Mouse (Mus musculus) ES-CJ7 (cell line): ENCODE data around the gene Cnot2.
A peak's percentile ranks its signal among the peaks of the same experiment; 100 is the strongest.

ENCODE experiments used
- DNase-seq: peaks from one replicate; pipeline ENCODE4 v3.0.0; 2011; ENCODE audit warnings: low read depth, low spot score

Cnot2 gene

DNA sequence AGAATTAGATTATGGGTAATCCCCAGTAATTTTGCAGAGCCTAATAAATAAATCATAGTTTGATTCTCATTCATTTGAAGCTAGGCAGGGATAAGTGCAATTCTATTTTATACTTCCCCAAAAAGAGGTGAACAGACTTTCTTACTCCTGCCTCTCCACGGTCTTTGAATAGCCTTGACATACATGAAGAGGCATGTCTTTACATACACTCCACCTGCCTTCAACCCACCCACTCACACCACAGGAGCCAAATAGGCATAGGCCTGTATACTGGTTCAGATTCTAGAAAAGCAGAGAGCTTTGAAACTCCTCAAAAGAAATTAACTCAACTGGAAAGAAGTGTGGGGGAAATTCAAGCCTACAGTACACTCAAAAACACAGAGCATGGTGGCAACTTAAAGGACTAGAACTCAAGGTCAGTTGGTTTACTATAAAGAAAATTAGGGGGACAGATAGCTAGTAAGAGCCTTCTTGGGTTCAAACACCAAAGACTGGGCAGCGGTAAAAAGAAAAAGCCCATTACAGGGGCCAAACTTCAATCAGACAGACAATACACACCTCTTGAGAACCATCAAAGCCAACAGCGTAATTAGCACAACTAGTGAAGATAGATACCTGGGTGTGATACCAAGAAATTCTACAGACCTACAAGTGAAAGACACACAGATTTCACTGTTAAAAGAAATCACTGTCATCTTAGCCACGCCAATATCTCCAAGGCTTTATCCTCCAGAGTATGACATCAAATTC, 18.4 kb downstream of the Cnot2 start:
- DNase-seq, result no peak

DNA sequence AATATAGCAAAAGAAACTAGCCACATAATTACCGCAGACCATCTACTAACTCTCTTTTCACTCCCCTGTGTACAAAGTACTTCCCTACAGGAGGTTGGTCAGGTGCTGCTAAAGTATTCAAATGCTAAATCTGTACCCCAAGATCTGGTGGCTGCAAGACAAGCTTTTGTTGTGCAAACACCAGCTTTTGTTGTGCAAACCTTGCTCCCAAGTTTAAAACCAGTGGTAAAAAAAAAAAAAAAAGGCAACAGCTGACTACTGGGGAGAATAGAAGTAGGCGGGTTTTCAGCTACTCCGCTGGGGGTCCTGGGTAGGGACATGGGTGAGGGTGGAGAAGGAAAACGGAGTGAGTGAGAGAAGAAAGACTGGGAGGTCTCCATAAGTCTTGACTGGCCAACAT, 19.1 kb downstream of the Cnot2 start:
- peak; percentile 98 for DNase-seq

DNA sequence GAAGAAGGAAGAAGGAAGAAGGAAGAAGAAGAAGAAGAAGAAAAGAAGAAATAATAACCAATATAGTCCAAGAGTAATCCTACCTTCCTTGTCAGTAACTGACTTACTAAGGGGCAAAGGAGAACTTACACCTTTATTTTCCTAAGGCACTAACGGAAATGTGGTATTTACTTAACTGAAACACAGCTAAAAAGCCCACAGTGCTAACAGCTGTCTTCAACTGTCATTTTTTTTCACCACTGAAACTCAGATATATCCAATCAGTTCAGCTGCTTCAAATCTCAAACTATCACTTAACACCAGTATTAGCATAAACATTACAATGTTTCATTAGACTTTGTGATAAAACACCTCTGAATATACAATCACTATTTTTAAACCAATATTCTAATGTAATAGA, 22.1 kb downstream of the Cnot2 start:
- no peak for DNase-seq

DNA sequence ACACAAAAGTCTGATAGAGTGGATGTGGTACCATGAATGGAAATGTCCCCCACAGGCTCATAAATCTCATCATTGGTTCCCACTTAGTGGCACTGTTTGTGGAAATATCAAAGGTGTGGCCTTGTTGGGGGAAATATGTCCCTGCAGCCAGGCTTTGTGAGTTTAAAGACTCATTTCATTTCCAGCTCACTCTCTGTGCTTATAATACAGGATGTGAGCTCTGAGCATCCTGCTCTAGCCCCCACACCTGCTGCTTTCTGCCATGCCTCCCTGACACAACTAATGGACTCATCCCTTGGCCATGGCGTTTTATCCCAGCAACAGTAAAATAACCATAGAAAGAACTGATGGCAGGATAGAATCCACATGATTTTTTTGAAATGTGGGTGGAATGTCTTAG, 24.1 kb downstream of the Cnot2 start:
- DNase-seq, result no peak

DNA sequence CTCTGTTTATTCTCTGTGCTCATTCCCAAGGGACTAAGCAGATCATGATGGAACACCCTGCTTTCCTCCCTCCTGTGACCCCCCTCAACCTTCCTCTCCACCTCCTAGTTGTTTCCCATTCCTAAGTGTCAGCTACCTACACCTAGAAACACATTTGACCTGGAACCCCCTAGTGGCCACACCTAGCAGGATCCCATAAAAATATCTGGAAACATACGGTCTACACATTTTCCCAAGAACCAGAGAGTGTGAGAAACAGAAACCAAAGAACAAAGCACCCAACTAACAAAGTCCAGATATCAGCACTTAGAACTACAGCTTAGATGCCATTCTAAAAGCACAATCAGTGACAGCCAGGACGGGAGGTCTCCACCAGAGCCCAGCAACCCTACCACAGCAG, 26.9 kb downstream of the Cnot2 start:
- no peak for DNase-seq

DNA sequence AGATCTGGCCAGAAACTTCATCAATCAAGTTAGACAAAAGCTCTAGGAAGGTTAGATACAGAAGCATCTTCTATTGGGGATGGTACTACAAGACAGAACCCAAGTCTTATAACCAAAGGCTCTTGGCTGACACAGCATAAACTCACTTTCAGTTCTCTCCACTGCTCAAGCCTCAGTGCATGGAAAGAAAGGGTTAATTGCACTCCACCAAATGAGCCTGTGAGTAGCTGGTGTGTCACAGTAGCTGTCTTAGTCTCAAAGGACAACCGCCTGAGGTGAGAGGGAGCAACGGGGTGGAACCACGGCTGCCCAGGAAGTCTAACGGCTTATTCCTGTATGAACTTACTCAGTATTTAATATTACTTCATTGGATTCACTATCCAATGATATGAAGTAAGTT, 33.4 kb downstream of the Cnot2 start:
- no peak for DNase-seq

DNA sequence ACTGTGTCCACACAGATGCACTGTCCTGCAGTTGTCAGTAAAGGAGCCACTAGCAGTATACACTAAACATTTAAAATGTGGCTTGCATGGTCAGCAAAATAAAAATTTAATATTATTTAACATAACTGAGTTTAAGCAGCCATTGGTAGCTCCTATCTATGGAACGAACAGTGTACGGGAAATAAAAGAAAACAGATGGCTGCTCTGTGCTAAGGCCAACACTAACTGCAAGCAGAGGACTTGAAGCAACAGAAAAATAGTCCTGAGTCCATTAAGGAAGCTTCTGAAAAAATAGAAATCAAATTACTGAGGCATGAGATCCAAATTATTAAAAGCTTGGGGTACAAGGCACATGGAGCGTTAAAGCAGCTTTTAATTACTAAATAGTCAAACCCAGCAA, 35.1 kb downstream of the Cnot2 start:
- no peak for DNase-seq

DNA sequence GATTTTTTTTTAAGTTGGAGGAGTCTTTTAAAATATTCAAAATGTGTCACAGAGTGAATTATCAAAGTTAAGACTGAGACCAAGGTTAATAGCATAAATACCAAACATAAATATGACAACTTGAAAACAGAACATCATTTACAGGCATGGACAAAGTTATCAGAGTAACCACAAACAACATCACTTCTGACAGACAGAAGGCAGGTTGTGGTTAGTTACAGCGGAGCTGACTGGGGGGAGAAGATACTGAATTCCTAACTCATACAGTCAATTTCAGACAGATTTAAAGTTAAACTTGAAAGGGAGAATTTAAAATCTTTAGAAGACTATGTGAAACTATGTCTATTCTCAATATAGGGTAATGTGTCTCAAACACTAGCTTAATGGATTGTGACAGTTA, 38.2 kb downstream of the Cnot2 start:
- no peak for DNase-seq

DNA sequence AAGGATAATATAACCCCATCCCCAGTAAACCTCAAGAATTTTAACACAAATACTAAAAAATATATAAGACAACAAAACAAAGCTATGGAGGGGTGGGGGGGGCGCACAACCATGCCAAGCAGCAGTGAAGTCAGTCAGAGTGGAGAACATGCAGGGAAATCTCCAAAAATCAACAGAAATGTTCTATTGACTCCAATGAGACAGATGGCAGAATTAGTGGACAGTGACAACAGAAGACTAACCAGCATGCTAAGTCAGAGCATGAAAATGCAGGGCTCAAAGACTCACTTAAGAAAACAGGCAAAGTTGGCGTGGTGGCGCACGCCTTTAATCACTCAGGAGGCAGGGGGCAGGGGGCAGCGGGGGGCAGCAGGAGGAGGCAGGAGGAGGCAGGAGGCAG, 40.6 kb downstream of the Cnot2 start:
- DNase-seq, result no peak

DNA sequence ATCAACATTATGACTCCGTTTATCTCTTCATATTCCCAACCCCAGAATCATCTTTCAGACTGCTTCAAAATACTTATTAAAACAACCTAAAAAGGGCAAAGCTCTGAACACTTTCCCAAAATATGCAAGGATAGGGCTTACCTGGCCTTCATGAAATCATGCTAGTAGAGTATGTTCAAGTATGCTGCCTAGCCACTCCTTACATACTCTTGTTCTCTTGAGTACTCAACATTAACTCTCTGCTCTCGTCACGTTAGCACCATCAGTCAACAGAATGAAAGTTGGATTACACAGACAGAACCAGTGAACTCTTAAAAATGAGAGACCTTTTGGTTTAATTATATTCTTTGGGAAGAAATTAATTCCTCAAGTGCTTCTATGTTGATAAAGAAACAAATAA, 43.8 kb downstream of the Cnot2 start:
- DNase-seq, result no peak

DNA sequence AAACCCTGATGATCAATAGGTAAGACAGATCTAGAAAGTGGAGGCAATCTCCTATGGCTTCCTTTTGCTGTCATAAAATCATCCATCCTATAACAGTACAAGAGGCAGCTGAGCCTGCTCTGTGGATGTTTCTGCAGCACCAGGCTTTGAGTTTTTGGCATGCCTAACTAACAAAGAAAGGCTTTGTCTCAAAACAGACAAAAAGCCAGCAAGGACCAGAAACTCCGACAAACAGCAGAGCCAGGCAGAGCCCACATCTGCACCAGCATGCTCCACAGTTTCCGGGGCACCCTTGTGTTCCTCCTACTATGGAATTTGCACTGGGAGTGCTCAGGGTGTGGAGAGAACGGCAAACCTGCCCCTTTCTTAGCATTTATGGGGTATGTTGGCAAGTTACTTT, 47.0 kb downstream of the Cnot2 start:
- DNase-seq, result no peak

DNA sequence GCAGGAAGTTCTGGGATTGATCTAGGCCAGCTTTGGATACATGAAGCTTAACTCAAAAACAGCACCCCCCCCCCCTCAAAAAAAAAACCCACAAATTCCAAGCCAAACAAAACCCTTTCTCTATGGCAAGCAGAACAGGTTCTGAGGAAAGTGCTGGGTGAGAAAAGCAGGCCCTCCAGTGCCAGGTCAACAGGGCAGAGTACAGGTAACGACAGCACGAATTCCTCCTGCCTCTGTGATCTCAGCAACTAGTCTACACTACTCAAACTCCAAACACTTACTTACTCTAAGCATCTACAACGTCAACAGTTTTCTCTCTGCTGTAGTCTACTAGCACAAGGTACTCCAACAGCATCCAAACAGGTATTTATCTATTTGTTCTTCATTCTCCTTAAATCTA, 48.8 kb downstream of the Cnot2 start:
- no peak for DNase-seq

DNA sequence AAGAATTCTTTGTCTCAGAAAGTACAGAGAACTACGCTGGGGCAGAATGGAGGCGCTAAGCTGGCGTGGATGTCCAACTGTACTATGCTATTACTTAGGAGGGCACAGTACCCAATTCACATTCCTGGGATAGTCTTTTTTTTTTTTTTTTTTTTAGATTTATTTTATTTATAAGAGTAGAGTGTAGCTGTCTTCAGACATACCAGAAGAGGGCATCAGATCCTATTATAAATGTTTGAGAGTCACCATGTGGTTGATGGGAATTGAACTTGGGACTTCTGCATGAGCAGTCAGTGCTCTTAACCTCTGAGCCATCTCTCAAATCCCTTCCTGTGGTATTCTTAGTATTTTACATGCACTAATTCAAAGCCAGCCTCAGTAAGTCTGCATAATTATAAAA, 50.2 kb downstream of the Cnot2 start:
- no peak for DNase-seq

DNA sequence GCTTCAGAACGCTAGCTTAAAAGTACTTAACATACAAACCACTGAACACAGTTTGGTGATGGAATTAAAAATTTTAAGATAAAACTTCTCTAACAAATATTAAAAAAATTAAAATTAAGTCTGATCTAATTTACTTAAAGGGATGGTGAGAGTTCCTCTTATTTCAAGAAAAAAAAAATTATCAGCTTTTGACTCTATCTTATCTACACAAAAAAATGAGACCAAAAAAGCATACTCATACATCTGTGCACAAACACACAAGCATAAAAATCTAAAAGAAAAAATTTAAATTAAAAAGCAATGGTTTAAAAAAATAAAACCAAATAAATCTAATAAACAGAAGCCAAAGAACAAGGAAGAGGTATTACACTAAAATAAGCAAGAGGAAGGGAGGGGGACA, 61.7 kb downstream of the Cnot2 start:
- no peak for DNase-seq

DNA sequence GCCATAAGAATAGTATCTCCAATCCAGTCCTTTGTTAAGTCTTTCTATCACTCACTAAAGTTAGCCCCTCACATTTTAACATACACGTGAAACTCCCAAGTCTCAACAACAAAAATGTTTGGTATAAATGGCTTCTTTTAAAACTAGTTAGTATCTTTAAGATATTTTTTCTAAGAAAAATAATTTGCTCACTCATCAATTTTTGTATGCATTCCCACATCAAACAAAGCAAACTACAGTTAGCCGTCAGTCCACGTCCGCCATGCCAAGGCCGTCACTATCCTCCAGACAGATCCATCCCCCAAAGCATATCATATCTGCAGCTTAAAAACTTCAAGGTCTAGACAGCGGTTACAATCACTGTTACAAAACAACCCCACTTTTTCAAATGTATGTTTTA, 65.7 kb downstream of the Cnot2 start:
- no peak for DNase-seq

DNA sequence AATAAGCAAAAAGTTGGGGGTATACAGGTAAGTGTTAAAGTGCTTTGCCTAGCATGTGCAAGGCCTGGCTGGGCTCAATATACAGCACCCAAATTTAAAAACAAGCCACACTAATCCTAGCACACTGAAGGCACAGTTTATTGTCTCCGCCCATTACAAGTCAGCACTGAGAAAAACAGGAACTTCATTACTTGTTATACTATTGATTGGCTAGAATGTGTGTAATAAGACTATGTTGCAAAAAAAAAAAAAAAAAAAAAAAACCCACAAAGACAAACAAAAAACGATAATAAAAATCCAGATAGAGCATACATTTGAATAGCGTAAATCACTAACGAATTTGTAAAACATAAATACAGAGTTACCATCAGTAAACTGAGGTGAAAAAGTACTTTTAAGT, 66.2 kb downstream of the Cnot2 start:
- no peak for DNase-seq

DNA sequence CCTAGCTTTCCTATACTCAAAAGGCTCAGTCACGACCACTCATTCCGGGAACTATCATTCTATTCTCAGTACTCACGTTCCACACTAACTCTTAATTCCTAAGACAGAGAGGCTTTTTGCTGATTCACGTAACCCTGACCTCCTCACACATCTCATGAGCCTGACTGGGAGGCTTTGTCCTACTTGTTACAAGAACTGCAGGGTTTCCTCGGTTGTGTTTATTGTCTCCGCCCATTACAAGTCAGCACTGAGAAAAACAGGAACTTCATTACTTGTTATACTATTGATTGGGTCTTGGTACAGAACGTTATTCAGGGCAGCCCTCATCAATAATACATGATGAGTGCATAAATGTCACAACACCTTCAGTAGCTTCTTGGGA, 68.1 kb downstream of the Cnot2 start:
- peak; percentile 48 for DNase-seq

DNA sequence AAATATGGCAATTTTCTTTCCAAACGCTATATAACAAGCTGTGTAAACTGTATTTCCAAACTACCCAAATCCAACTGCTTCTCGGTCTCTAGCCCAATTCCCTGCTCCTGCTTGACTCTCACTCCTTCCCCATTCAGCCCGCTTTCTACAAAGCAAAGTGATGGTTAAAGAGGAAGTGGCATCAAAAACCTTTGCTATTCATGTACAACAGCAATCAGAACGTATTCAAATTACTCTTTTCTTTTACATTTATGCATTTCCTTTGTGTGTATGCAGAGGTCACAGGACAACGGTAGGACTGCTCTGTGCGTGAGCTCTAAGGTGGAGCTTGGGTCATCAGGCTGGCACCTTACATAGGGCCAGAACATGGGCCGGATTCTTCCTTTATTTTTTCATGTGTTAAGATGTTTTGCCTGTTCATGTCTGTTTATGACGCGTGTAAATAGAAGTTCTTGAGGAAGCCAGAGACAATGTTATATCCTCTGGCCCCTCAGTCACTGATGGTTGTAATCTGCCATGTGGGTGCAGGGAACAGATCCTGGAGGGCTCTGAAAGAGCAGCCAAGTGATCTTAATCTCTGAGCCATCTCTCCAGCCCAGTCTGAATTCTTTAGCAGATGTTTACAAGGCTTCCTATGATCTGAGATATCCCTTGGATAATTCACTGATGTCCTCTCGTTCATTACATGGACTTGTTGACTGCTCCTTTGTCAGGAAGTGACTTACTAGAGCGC, 68.6 kb downstream of the Cnot2 start:
- DNase-seq, result peak; percentile 70

DNA sequence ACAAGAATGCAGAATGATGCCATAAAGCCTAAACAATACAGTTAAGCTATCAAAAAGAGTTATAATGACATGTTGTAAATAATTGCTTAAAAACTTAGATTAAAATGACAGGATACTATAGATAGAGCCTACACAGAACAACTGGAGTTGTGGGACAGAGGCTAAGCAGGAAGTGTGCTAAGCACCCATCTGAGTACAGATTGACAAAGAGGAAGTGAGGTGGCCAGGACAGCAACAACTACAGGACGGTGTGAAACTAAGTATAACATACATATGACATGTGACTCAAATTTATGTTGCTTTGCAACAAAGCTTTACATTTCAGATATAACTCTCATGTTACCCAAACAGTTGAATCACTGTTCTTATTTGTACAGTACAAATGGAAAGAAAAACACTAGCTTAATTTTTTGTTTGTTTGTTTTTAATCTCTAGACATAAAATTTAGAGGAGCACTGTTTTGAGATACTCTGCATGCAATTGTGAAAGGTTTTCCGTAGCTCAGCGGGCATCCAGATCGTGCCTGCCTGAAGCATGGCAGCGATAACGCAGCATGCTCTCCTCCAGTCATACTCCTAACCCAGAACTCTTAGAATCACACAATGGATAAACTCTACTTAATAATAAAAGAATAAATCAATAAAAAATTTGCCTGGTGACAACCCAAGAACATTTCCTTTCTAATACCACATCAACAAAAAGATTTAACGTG, 75.9 kb downstream of the Cnot2 start:
- no peak for DNase-seq

DNA sequence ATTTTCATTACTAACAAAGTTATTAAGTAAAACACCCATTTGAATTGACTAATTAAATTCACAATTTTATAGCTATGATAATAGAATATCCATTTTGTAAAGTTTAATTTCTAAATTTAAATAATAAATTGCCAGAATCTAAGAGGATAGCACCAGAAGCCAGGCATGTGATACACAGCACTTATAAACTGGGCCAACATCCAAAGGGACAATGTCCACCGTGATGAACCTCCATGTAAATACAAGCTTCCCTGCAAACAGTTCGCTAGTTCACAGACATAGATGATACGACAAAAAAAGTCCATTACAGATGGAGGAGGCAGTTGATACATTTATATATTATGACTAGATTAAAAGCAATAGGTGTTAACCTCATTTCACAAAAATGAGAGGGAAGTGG, 88.5 kb downstream of the Cnot2 start:
- DNase-seq, result no peak

DNA sequence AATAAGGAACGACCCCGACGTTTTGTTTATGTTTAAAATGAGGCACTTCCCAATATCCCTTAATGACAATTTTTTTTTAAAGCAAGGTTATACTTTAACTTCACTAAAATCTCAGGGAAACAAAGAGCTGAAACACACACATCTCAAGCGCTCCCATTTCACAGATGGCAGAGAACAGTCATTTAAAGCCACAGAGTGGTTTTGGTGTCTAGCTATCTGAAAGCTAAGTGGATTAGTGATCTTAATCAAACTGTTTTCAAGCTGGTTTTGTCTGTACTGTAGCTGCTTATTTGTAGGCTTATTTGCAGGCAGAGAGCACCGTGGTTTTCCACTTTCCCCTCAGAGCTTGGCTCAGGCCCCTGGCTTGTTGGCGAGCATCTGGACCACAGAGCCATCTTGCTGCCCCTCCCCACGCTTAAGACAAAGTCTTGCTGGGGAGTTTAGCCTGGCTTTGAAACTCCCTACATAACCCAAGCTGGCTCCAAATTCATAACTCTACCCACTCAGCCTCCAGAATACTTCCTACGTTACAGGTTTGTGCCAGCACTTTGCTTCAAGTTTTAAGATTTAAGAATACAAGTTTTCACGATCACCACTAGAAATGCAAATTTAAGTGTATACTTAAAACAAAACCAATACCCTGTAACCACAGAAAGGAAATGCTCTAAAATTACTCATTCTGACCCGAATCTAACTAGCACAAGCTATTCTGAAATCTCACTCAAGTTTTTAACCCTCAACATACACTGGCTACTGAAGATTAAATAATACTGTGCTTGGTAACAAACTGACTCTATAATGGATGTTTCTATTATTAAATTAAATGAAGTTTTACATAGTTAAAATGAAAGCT, 94.2 kb downstream of the Cnot2 start:
- DNase-seq, result no peak

DNA sequence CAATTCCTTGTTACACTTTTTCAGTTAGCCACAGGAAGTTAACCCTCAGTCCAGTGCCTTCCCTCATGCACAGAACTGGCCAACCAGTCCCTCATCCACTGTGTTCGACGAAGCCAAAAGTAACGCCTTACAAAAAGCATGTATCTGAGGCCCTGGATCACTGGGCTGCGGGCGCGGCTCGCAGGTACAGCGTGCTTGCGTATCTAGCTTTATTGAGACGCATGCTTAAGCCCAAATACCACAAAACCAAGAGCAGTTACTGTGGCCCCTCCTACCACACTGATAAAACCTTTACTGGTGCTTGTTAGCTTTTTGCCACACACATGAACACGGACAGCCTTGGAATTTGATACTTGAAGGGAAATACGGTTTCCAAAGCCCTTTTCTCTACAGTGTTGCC, 99.4 kb downstream of the Cnot2 start:
- no peak for DNase-seq
